8 mouse cellular contexts compared by ENCODE assay signal in the genomic region with DNA sequence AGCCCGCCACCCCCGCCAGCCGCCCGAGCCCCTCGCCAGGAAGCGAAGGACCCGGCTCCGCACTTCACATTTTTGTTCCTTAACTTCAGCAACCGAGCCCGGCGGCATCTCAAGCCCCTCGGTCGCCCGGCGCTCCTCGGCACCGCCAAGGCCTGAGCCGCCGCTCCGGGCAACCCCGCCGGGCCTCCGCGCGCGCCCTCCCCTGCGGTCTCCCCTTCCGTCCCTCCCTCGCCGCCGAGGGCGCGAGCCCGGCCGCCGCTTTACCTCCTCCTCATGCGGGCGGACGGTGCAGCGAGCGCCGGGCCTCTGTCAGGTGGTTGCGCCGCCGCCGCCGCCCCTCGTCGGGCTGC. TPM values are rescaled to one million over a fixed set of nuclear protein-coding genes. Genes with fewer than 3 reads are reported as not detected.
A peak's percentile ranks its signal among the peaks of the same experiment; 100 is the strongest.
DNase-seq lines count a peak whose midpoint lies in the region; ATAC-seq and TF ChIP-seq lines count a peak whose summit lies in the region.

No protein-coding gene starts in this region.

- intact Hi-C loops in heart, postnatal 25 days (cut with DNase I), result loop anchor here (2.0 to 5.0 kb wide), 3 partner anchors 65 to 205 kb away; a partner anchor contains a TSS

- peak overlapping the region; percentile 99 for H3K4me3 ChIP-seq in heart, embryonic 11.5 days (ENCODE audit: low read depth, low read length)
- peak overlapping the region; percentile 98 for H3K4me3 ChIP-seq in E14TG2a.4 (replicated peaks; ENCODE audit: low read length)
- peak overlapping the region; percentile 96 for H3K4me3 ChIP-seq in hindbrain, embryonic 13.5 days
- H3K4me3 ChIP-seq in stomach, embryonic 14.5 days (ENCODE audit: low read depth, low read length), result peak overlapping the region; percentile 98

- TF ChIP-seq CTCF in E14TG2a.4 (conservative IDR thresholded peaks at IDR 0.05; ENCODE audit: low read length), result no peak

- H3K27me3 ChIP-seq in heart, embryonic 11.5 days (ENCODE audit: control insufficient read depth, insufficient read depth, low read length), result no peaks in the 10 kb centered on the region
- no peaks in the 10 kb centered on the region for H3K27me3 ChIP-seq in E14TG2a.4 (ENCODE audit: insufficient read depth, low read length)
- H3K27me3 ChIP-seq in hindbrain, embryonic 13.5 days, result no peaks in the 10 kb centered on the region
- no peaks in the 10 kb centered on the region for H3K27me3 ChIP-seq in stomach, embryonic 14.5 days (ENCODE audit: control insufficient read depth, insufficient read depth, low read length)

- peak overlapping the region; percentile 95 for H3K9ac ChIP-seq in heart, embryonic 11.5 days (ENCODE audit: low read depth, low read length)
- H3K9ac ChIP-seq in hindbrain, embryonic 13.5 days, result peak overlapping the region; percentile 94
- H3K9ac ChIP-seq in stomach, embryonic 14.5 days (replicated peaks; ENCODE audit: low read depth, low read length), result peak overlapping the region; percentile 98

- H3K9me3 ChIP-seq in heart, embryonic 11.5 days (replicated peaks; ENCODE audit: control insufficient read depth, low read length), result no peaks in the 10 kb centered on the region
- no peaks in the 10 kb centered on the region for H3K9me3 ChIP-seq in E14TG2a.4 (ENCODE audit: low read length)
- no peaks in the 10 kb centered on the region for H3K9me3 ChIP-seq in hindbrain, embryonic 13.5 days
- no peaks in the 10 kb centered on the region for H3K9me3 ChIP-seq in stomach, embryonic 14.5 days (ENCODE audit: control insufficient read depth, low read depth, low read length)

- WGBS in heart, embryonic 11.5 days (ENCODE audit: insufficient replicate concordance), result under 1% methylated on average over 48 of the region's 49 CpGs
- WGBS in hindbrain, embryonic 13.5 days, result under 1% methylated on average over 39 of the region's 49 CpGs
- WGBS in stomach, embryonic 14.5 days, result under 1% methylated on average over 45 of the region's 49 CpGs

- peak overlapping the region; percentile 84 for H3K4me2 ChIP-seq in heart, embryonic 11.5 days
- H3K4me2 ChIP-seq in hindbrain, embryonic 13.5 days, result peak overlapping the region; percentile 55
- H3K4me2 ChIP-seq in stomach, embryonic 14.5 days (replicated peaks; ENCODE audit: low read depth, low read length), result peak overlapping the region; percentile 73

- ATAC-seq in heart, embryonic 11.5 days (replicated peaks; ENCODE audit: insufficient number of reproducible peaks, low FRiP score, low TSS enrichment), result peak; percentile 64
- peak; percentile 0; the same call in 1 of the 2 replicates for ATAC-seq in erythroblast, adult 5-6 weeks (replicated peaks; ENCODE audit: low FRiP score, poor library complexity, severe bottlenecking)
- ATAC-seq in hindbrain, embryonic 13.5 days (ENCODE audit: low FRiP score), result peak; percentile 78
- peak; percentile 18; the same call in 1 of the 2 replicates for ATAC-seq in megakaryocyte-erythroid progenitor cell, adult 5-6 weeks (replicated peaks; ENCODE audit: low FRiP score, low TSS enrichment, poor library complexity, severe bottlenecking)
- peak; percentile 63 for ATAC-seq in stomach, embryonic 14.5 days (ENCODE audit: insufficient number of reproducible peaks, insufficient read depth, low FRiP score, low read depth)

- no peak for DNase-seq in heart, postnatal 25 days (ENCODE audit: low spot score)
- no peak for DNase-seq in adrenal gland, postnatal 25 days

- H3K4me1 ChIP-seq in heart, embryonic 11.5 days (ENCODE audit: control insufficient read depth, insufficient read depth, low read length), result peaks cover 16% of the 10 kb centered on the region
- peaks cover 51% of the 10 kb centered on the region for H3K4me1 ChIP-seq in E14TG2a.4 (replicated peaks; ENCODE audit: low read depth, low read length)
- peaks cover 32% of the 10 kb centered on the region for H3K4me1 ChIP-seq in hindbrain, embryonic 13.5 days (replicated peaks)
- peaks cover 8% of the 10 kb centered on the region; the same call in 1 of the 2 replicates for H3K4me1 ChIP-seq in stomach, embryonic 14.5 days (ENCODE audit: control insufficient read depth, insufficient read depth, low read length)

- H3K36me3 ChIP-seq in heart, embryonic 11.5 days (ENCODE audit: control insufficient read depth, insufficient read depth, low read length), result peaks cover 6% of the 10 kb centered on the region
- H3K36me3 ChIP-seq in E14TG2a.4 (ENCODE audit: insufficient read depth, low read length), result peaks cover 36% of the 10 kb centered on the region
- H3K36me3 ChIP-seq in hindbrain, embryonic 13.5 days, result peaks cover 14% of the 10 kb centered on the region
- H3K36me3 ChIP-seq in stomach, embryonic 14.5 days (ENCODE audit: control insufficient read depth, insufficient read depth, low read length), result peaks cover 5% of the 10 kb centered on the region

- peak overlapping the region; percentile 97 for H3K27ac ChIP-seq in heart, embryonic 11.5 days (ENCODE audit: low read depth, low read length)
- peak overlapping the region; percentile 94 for H3K27ac ChIP-seq in hindbrain, embryonic 13.5 days
- H3K27ac ChIP-seq in stomach, embryonic 14.5 days (ENCODE audit: low read length), result peak overlapping the region; percentile 98

RNA-seq across cellular contexts. Expression of a gene that starts 0.6 kb away (rescaled TPM):
- 68.0 and 70.8 TPM in 2 replicates for polyA plus RNA-seq in heart, embryonic 11.5 days (2014; fragmentation: Nextera tagmentation; extraction: Ambion mirVana)
- total RNA-seq in heart, postnatal 25 days (2021), result 10 to 100 TPM; 59.5 to 60.2 TPM
- 53.1 and 90.5 TPM in 2 replicates for total RNA-seq in erythroblast, adult 5-6 weeks (2015; ENCODE audit: low replicate concordance)
- 94.4 and 98.8 TPM in 2 replicates for total RNA-seq in erythroblast, adult 5-6 weeks (2017; ENCODE audit: low replicate concordance)
- polyA plus RNA-seq in hindbrain, embryonic 13.5 days (2015; fragmentation: Nextera tagmentation; extraction: Ambion mirVana), result 54.2 and 57.8 TPM in 2 replicates
- 204 and 218 TPM in 2 replicates for total RNA-seq in megakaryocyte-erythroid progenitor cell, adult 5-6 weeks (2014; fragmentation: Nextera tagmentation)
- 244 and 279 TPM in 2 replicates for total RNA-seq in megakaryocyte-erythroid progenitor cell, adult 5-6 weeks (2017)
- 96.1 and 106 TPM in 2 replicates for polyA plus RNA-seq in stomach, embryonic 14.5 days (2014; fragmentation: Nextera tagmentation; extraction: Ambion mirVana)
- 111 and 121 TPM in 2 replicates for total RNA-seq in adrenal gland, postnatal 25 days (2021)

Comparison
In these comparisons a context has a peak if more than half of its experiments do, and no peak if none do; other contexts are left out.
1. ATAC-seq: peak in every context shown above with its lines; median percentile 78 in hindbrain, embryonic 13.5 days; 64 in heart, embryonic 11.5 days; 63 in stomach, embryonic 14.5 days; 18 in megakaryocyte-erythroid progenitor cell, adult 5-6 weeks; 0 in erythroblast, adult 5-6 weeks.